Comparison of ENCODE assay signal across 9 mouse cellular contexts in the genomic region with DNA sequence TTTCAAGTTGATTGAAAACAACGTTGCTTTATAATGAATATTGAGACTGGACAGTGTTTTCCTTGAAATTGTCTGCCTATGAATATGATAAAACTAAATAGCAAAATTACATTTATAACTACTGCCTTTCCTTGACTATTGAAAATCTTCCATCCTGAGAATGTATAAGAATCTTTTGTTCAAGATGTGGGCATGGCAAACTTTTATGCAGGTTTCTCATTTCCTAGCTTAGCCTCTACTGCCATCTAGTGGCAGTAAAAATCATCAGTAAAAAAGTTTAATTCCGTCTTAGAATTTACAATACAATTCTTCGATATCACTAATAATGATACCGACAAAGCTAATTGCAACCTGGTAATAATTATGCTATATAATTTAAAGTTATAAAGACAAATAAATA.
DNase-seq lines count a peak whose midpoint lies in the region; ATAC-seq and TF ChIP-seq lines count a peak whose summit lies in the region.
"Had no signal": no experiment of that assay in that cellular context is flagged by ENCODE, and none has a peak within 500 bp of the region (broad histone marks: within the 10 kb centered on the region; RNA-seq: fewer than 3 reads in every experiment).

No protein-coding gene starts in this region.

- DNase-seq in gastrocnemius, adult 2 months = no peak
- no peak for DNase-seq in gastrocnemius, postnatal 36 days
- no peak for DNase-seq in lung, adult 2 months
- DNase-seq in lung, postnatal 25 days (ENCODE audit: low spot score) = no peak
- DNase-seq in retina, embryonic 14.5 days (ENCODE audit: low spot score) = peak; percentile 81
- DNase-seq in yolk sac, embryonic 10.5 days (ENCODE audit: low spot score) = no peak

- peak; percentile 92 for TF ChIP-seq CTCF in gastrocnemius, adult 2 months (IDR thresholded peaks at IDR 0.05)
- peak; percentile 13; the same call in 1 of the 2 replicates for TF ChIP-seq CTCF in lung, adult 2 months (IDR thresholded peaks at IDR 0.05; ENCODE audit: insufficient read depth, low read length)
- TF ChIP-seq CTCF in bone marrow, adult 2 months (IDR thresholded peaks at IDR 0.05; ENCODE audit: control insufficient read depth, insufficient read depth, low read length) = 0 out of 2 replicates have a peak, but pooled peaks have one; percentile 9

- H3K4me1 ChIP-seq in lung, adult 2 months (ENCODE audit: control insufficient read depth, insufficient read depth, low read length) = no peaks in the 10 kb centered on the region
- H3K4me1 ChIP-seq in bone marrow, adult 2 months (ENCODE audit: control insufficient read depth, insufficient read depth, low read length) = no peaks in the 10 kb centered on the region
- H3K4me1 ChIP-seq: megakaryocyte, embryonic 14.5 days had no signal

- H3K4me3 ChIP-seq in gastrocnemius, adult 2 months = no peak overlapping the region
- H3K4me3 ChIP-seq in lung, adult 2 months (replicated peaks; ENCODE audit: extremely low read depth, low read depth, low read length) = no peak overlapping the region
- H3K4me3 ChIP-seq in bone marrow, adult 2 months (replicated peaks; ENCODE audit: control insufficient read depth, low read depth, low read length) = no peak overlapping the region
- H3K4me3 ChIP-seq: megakaryocyte, embryonic 14.5 days had no signal

- no peak overlapping the region for H3K27ac ChIP-seq in gastrocnemius, adult 2 months
- H3K27ac ChIP-seq in bone marrow, adult 2 months (ENCODE audit: control insufficient read depth, insufficient read depth, low read depth, low read length, poor library complexity) = no peak overlapping the region

- TF ChIP-seq POLR2A in lung, adult 2 months (IDR thresholded peaks at IDR 0.05; ENCODE audit: borderline replicate concordance, extremely low read depth, low read depth, low read length) = no peak
- no peak for TF ChIP-seq POLR2A in bone marrow, adult 2 months (IDR thresholded peaks at IDR 0.05; ENCODE audit: borderline replicate concordance, control insufficient read depth, low read depth, low read length)

- intact Hi-C loops in gastrocnemius, adult 2 months (cut with DNase I) = no loop called here
- intact Hi-C loops in gastrocnemius, postnatal 36 days (cut with DNase I) = no loop called here

- no peak for ATAC-seq in megakaryocyte, adult 5-6 weeks (ENCODE audit: poor library complexity, severe bottlenecking)

- WGBS in lung, adult 2 months = 42% methylated on average over 4 of the region's 4 CpGs
- WGBS in bone marrow, adult 2 months = 46% methylated on average over 4 of the region's 4 CpGs

Comparison
In these comparisons a context has a peak if more than half of its experiments do, and no peak if none do; other contexts are left out.
1. CTCF ChIP-seq: peak in every context shown above with its lines; median percentile 92 in gastrocnemius, adult 2 months; 13 in lung, adult 2 months; 9 in bone marrow, adult 2 months.